Mouse (Mus musculus) heart, embryonic 13.5 days (tissue): Measurements from ENCODE around the gene Cwc27. TPM values are rescaled to one million over a fixed set of nuclear protein-coding genes. Genes with fewer than 3 reads are reported as not detected.

Source experiments
- ATAC-seq: fragments of 200-750 bp; cut with Nextera tagmentation; 2 replicates; pipeline ENCODE4 v1.8.0; 2017; ENCODE audit warnings: moderate TSS enrichment; ENCODE audit not compliant: insufficient number of reproducible peaks, low FRiP score, low TSS enrichment; ENCODE audit errors: extremely low read depth
- H3K27ac ChIP-seq: fragments of 300-500 bp; sonication (generic); replicated peaks from 2 replicates; pipeline ENCODE4 v1.5.1; 2015; ENCODE audit warnings: moderate library complexity, mild to moderate bottlenecking, inconsistent platforms
- H3K27me3 ChIP-seq: fragments of 300-500 bp; sonication (generic); replicated peaks from 2 replicates; pipeline ENCODE4 v1.6.1; 2015; ENCODE audit warnings: mild to moderate bottlenecking, inconsistent platforms
- H3K36me3 ChIP-seq: fragments of 300-500 bp; sonication (generic); 2 replicates; pipeline ENCODE4 v1.6.1; 2015; ENCODE audit warnings: mild to moderate bottlenecking, inconsistent platforms
- H3K4me1 ChIP-seq: fragments of 300-500 bp; sonication (generic); 2 replicates; pipeline ENCODE4 v1.6.1; 2015; ENCODE audit warnings: inconsistent platforms
- H3K4me2 ChIP-seq: fragments of 300-500 bp; sonication (generic); 2 replicates; pipeline ENCODE4 v1.6.1; 2015; ENCODE audit warnings: inconsistent platforms, mild to moderate bottlenecking, moderate library complexity
- H3K4me3 ChIP-seq: fragments of 300-500 bp; sonication (generic); 2 replicates; pipeline ENCODE4 v1.5.1; 2015; ENCODE audit warnings: moderate library complexity, mild to moderate bottlenecking, inconsistent platforms
- H3K9ac ChIP-seq: fragments of 300-500 bp; sonication (generic); 2 replicates; pipeline ENCODE4 v1.6.1; 2015; ENCODE audit warnings: inconsistent platforms, mild to moderate bottlenecking, moderate library complexity
- H3K9me3 ChIP-seq: fragments of 300-500 bp; sonication (generic); 2 replicates; pipeline ENCODE4 v1.6.1; 2016; ENCODE audit warnings: inconsistent platforms
- whole genome bisulfite sequencing: fragments of 180-500 bp; shearing (Covaris S2); methylation state at CpG from one replicate; pipeline ENCODE4 v1.1.7; 2015; ENCODE audit warnings: mixed read lengths; 5-methylcytosine and 5-hydroxymethylcytosine counted together
- polyA plus RNA-seq: library from polyadenylated mRNA; unstranded; fragments of >200 nt; fragmentation: Nextera tagmentation; extraction: Ambion mirVana; gene quantifications from 2 replicates; pipeline ENCODE4 v1.2.1, GENCODE M21; 2015

Gene Cwc27
- polyA plus RNA-seq, 1 experiment from 2014 or later, result 21.5 TPM

DNA sequence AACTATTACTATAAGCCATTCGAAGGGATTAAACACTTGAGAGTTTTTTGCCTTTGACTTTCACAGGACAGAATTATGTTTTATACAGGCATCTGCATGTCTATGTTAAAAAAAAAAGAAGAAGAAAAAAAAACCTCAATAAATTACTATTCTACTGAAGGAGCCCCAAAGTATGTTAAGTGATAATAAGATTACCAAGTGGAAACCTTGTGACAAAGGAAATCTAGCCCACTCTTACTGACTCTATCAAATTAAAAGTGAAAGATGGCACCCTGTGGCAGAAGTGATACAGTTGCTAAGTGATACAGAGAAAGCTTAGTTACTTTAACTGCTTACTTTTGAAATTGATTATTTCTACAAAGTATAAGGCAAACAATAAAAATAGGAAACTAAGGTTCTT is 5.0 kb upstream of the Cwc27 start:
- Histone ChIP-seq H3K4me1 (peaks cover 32% of the 10 kb centered on the region), H3K9me3 (no peaks in the 10 kb centered on the region), H3K4me3 (no peak overlapping the region), H3K36me3 (peaks cover 25% of the 10 kb centered on the region), H3K27ac (no peak overlapping the region), H3K9ac (no peak overlapping the region), H3K27me3 (no peaks in the 10 kb centered on the region), H3K4me2 (peak overlapping the region; percentile 47)
- ATAC-seq, result no peak
- 85% methylated on average over 1 of the region's 1 CpGs for WGBS

DNA sequence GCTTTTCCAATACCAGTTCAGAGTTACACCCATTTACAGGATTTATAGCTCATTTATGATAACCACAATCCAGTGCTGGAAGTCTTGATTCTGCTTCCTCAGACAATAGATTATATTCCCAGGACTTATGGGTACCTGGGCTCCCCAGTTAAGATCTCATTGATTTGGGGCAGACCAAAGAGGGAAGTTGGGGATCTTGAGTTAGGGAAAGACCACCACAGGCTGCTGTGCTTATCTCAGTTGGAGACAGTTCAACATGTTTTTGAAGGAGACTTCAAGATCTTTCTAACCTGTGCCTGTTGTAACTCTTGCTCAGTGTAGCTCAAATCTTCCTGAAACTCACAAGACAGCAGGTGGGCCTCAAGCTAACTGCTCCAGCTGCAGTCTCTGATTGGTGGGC is 4.2 kb upstream of the Cwc27 start:
- Histone ChIP-seq H3K4me3 (no peak overlapping the region), H3K4me2 (no peak overlapping the region), H3K27me3 (no peaks in the 10 kb centered on the region), H3K36me3 (peaks cover 24% of the 10 kb centered on the region), H3K9me3 (no peaks in the 10 kb centered on the region), H3K4me1 (peaks cover 32% of the 10 kb centered on the region), H3K9ac (no peak overlapping the region), H3K27ac (no peak overlapping the region)
- ATAC-seq, result no peak

DNA sequence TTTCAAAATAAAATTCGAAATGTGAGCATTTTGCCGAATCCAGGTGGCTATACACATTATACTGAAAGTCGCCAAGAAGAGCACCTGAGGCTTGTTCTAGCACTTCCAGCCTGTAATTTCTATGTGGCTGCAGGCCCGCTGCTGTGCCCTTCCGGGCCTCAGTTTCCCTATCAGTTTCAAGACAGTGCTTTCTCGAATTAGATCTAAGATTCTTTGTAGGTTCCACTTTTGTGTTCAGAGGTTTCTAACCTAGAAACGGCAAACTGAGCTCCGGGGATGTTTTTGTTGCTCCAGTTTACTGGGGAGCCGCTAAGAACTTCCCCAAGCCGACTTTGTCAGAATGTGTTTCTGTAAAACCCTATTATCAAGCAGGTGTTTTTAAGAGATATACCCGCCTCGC is 754 bp upstream of the Cwc27 start:
- Histone ChIP-seq H3K36me3 (peaks cover 16% of the 10 kb centered on the region), H3K9me3 (no peaks in the 10 kb centered on the region), H3K4me1 (peaks cover 34% of the 10 kb centered on the region), H3K27me3 (no peaks in the 10 kb centered on the region), H3K27ac (peak overlapping the region; percentile 83; the same call in 1 of the 2 replicates), H3K4me2 (peak overlapping the region; percentile 89), H3K4me3 (peak overlapping the region; percentile 87), H3K9ac (peak overlapping the region; percentile 94)
- 42% methylated on average over 12 of the region's 12 CpGs for WGBS
- no peak for ATAC-seq

DNA sequence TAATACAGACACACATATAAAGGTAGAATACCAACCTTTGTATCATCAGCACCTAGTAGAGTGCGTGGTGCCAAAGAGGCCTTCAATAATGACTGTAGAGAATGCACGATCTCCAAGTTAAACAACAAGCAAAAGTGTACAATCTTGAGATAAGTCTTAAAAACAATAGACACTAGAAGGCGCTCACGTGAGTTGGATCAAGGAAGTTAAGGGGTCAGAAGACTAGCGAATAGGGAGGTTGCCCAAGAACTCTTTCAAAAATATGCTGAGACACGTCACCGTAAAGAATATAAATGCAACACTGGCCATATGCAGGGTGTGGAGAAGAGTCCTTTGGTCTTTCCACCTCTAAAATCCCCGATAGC is 690 bp downstream of the Cwc27 start:
- H3K9me3 ChIP-seq, result no peaks in the 10 kb centered on the region
- no peaks in the 10 kb centered on the region for H3K27me3 ChIP-seq
- ATAC-seq, result no peak
- H3K9ac ChIP-seq, result peak overlapping the region; percentile 94
- peak overlapping the region; percentile 89 for H3K4me2 ChIP-seq
- H3K36me3 ChIP-seq, result peaks cover 21% of the 10 kb centered on the region
- 11% methylated on average over 8 of the region's 8 CpGs for WGBS
- peaks cover 23% of the 10 kb centered on the region for H3K4me1 ChIP-seq
- H3K4me3 ChIP-seq, result peak overlapping the region; percentile 87
- H3K27ac ChIP-seq, result peak overlapping the region; percentile 83; the same call in 1 of the 2 replicates

DNA sequence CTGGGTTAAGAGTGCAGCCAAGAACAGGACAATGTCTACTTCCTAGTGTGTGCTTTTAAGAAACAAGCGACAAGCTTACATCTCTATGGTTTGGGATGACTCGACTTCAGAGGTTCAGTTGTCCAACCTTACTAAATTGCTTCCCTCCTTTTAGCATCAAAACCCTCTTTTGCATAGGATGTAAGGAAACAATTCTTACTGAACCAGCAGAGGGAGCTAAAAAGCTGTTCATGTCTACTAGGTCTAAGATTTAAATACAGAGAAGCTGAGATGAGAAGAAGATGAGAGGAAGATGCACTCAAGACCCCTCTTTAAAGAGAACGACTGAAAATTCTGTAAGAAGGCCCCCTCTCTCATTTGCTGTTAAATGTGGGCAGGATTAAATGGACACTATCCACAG is 11.3 kb downstream of the Cwc27 start:
- Histone ChIP-seq H3K4me3 (no peak overlapping the region), H3K4me2 (no peak overlapping the region), H3K9me3 (no peaks in the 10 kb centered on the region), H3K9ac (no peak overlapping the region), H3K27ac (no peak overlapping the region), H3K4me1 (no peaks in the 10 kb centered on the region), H3K27me3 (no peaks in the 10 kb centered on the region), H3K36me3 (peaks cover 55% of the 10 kb centered on the region)
- 53% methylated on average over 3 of the region's 3 CpGs for WGBS
- ATAC-seq, result no peak

DNA sequence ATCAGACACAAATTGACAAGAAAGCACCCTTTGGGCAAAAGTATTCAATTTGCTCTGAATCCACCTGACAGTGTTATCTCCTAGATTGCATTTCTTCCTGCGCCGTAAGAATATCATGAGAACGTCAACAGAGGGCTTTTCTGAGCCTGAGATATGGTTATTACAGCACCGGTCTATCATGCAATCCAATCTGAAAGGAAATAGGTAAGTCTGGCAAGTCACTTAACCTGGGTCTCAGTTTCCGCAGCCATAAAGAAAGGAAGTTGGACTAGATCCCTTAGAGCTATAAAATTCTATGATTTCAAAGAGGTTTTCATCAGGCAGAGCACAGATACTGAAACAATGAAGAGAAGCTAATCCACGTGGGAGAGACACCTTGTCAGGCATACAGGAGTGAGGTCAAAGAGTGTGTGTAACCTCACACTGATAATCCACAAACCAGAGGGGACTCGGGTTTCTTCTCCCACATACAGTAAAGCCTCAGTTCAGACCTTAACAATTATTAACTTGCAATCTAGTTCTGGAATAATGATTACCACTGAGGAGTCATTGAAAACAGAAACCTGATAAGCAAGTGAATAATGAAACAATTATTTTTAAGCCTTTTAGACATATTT is 17.3 kb downstream of the Cwc27 start:
- no peak for ATAC-seq
- Histone ChIP-seq H3K4me2 (no peak overlapping the region), H3K9me3 (no peaks in the 10 kb centered on the region), H3K27ac (no peak overlapping the region), H3K4me3 (no peak overlapping the region), H3K27me3 (no peaks in the 10 kb centered on the region), H3K36me3 (peaks cover 58% of the 10 kb centered on the region), H3K9ac (no peak overlapping the region), H3K4me1 (no peaks in the 10 kb centered on the region)
- WGBS, result 72% methylated on average over 7 of the region's 7 CpGs

DNA sequence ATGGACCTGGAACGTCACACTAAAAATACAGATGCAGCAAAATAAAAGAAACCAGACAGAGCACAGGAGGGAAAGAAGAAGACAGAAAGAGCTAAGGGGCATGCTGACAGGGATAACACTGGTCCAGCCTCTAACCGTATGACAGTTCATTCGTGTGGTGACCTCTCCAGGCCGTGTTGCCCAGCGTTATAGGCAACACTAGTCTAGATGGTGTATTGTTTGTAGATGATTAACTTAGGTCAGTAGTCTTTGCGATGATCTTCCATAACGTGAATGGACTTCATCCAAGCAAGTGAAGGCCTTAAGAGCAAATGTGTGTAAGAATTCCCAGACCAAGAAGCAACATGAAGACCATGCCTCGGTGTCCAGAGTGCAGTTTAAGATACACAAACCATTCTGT is 17.9 kb downstream of the Cwc27 start:
- H3K4me2 ChIP-seq, result no peak overlapping the region
- peaks cover 59% of the 10 kb centered on the region for H3K36me3 ChIP-seq
- 90% methylated on average over 8 of the region's 8 CpGs for whole genome bisulfite sequencing

DNA sequence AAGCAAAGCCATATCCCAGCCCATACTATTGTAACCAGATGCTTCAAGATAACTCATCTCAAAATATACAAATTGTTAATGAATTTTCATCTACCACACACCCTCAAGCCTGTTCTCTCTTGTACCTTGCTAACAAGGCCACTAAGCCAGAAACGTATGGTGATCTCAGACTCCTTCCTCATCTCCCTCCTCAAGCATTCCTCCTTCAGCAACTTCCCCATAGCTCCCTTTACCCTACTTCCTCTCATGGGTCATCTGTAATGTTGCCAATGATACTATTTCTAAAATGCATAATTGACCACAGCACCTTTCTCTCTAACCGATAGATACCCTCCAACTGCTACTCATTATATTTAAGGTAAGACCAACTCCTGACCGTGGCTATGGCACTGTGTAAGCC is 22.5 kb downstream of the Cwc27 start:
- Histone ChIP-seq H3K4me2 (no peak overlapping the region), H3K27me3 (no peaks in the 10 kb centered on the region), H3K9me3 (no peaks in the 10 kb centered on the region), H3K27ac (no peak overlapping the region), H3K9ac (no peak overlapping the region), H3K4me1 (no peaks in the 10 kb centered on the region), H3K36me3 (peaks cover 51% of the 10 kb centered on the region), H3K4me3 (no peak overlapping the region)
- 87% methylated on average over 3 of the region's 3 CpGs for WGBS
- no peak for ATAC-seq

More for the DNA sequence above, 17.9 kb downstream of the Cwc27 start:
- H3K27me3 ChIP-seq, result no peaks in the 10 kb centered on the region
- no peak overlapping the region for H3K27ac ChIP-seq
- no peaks in the 10 kb centered on the region for H3K4me1 ChIP-seq
- no peak for ATAC-seq
- no peak overlapping the region for H3K4me3 ChIP-seq
- no peak overlapping the region for H3K9ac ChIP-seq
- no peaks in the 10 kb centered on the region for H3K9me3 ChIP-seq

DNA sequence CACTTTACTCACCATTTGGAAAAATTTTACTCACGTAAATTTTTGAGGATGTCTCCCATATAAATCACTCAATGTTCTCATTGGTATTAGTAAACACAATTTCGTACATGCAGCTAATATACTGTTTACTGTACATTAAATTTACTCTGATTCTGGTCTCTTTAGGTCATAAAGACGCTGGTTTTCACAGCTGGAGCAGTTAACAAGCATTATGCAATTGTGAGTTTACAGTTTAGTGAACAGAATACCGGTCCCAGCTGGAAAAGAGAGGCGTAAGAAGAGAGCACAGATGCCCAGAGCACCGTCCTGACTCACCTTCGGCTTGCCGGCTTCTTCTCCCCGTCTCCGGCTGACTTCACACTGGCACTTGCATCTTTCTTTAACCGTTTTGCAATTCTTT is 24.8 kb downstream of the Cwc27 start, which contains the start of gene Srek1ip1:
Gene Srek1ip1 (plus strand): TSS at position 301 of the 400 bp plus-strand sequence.
- H3K4me3 ChIP-seq, result no peak within 1 kb of the TSS
- no peak for ATAC-seq
- H3K4me1 ChIP-seq, result no peaks in the 10 kb centered on the region
- H3K27me3 ChIP-seq, result no peaks in the 10 kb centered on the region
- no peak within 1 kb of the TSS for H3K9ac ChIP-seq
- no peak within 1 kb of the TSS for H3K27ac ChIP-seq
- H3K9me3 ChIP-seq, result no peaks in the 10 kb centered on the region
- 86% methylated on average over 11 of the region's 11 CpGs for WGBS
- peaks cover 51% of the 10 kb centered on the region for H3K36me3 ChIP-seq
- no peak within 1 kb of the TSS for H3K4me2 ChIP-seq

DNA sequence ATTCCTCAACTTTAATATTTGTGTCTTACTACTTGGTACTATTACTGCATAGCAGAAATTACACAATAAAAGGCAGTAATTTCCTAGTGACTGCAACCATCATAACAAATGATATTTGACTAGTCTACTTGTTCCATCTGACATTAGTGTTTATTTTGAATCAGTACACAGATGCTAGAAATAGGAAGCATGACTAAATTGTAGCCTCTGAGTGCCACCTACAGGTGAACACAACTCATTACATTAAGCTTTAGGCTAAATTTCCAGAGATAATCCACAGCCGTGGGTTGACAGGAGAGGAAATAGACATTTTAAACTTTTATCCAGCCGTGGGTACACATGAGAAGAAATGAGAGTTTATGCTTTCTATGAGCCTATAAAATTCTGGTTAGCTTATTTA is 27.3 kb downstream of the Cwc27 start:
- Histone ChIP-seq H3K27ac (no peak overlapping the region), H3K9ac (no peak overlapping the region), H3K4me2 (no peak overlapping the region), H3K4me1 (no peaks in the 10 kb centered on the region), H3K9me3 (no peaks in the 10 kb centered on the region), H3K36me3 (peaks cover 45% of the 10 kb centered on the region), H3K27me3 (no peaks in the 10 kb centered on the region), H3K4me3 (no peak overlapping the region)
- 15% methylated on average over 2 of the region's 2 CpGs for WGBS
- no peak for ATAC-seq

DNA sequence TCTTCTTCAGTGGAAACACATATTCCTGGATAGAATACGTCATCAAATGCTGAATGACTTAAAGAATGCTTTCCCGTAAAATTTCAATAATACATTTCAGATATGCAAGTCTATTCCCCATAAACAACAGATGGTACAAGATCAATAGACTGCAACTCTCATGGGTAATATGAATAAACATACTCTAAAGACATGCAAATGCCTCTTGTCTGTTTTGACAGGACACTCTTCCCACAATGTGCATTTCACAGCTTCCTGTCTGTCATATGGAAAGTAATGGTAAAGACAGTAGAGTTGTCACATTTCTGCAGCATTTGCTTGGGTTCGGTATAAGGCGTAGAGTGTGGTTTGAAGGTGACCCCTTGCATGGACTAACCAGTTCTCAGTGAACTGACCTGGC is 29.7 kb downstream of the Cwc27 start:
- H3K4me2 ChIP-seq, result no peak overlapping the region
- ATAC-seq, result no peak
- WGBS, result 90% methylated on average over 4 of the region's 4 CpGs
- peaks cover 49% of the 10 kb centered on the region for H3K36me3 ChIP-seq
- no peaks in the 10 kb centered on the region for H3K27me3 ChIP-seq
- no peak overlapping the region for H3K9ac ChIP-seq
- no peak overlapping the region for H3K4me3 ChIP-seq
- H3K4me1 ChIP-seq, result no peaks in the 10 kb centered on the region
- peaks cover 7% of the 10 kb centered on the region for H3K9me3 ChIP-seq
- no peak overlapping the region for H3K27ac ChIP-seq

DNA sequence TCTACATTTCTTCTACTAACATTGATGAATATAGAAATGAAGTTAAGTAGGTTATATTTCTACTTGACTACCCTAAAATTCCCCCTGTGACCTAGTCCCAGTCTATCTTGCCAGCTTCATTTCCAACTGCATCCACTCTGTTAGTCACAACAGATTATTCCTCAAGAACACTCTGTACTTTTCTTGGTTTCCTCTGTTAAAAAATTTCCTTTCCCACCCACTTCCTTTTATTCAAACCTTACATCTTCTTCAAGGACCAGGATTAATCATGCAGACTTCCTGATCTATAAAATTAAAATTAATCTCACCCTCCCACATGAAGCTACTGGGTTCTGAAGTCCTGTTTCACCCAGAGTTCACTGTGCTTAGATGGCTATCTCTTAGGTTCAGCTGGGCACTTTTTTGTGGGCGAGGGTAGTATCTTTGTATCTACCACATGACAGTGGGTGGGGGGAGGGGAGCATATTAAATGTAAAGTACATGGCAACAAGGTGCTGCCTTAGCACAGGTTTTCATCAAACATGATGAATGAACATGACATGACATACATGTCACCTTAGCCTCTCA is 37.8 kb downstream of the Cwc27 start:
- peaks cover 9% of the 10 kb centered on the region for H3K9me3 ChIP-seq
- ATAC-seq, result no peak
- 60% methylated on average over 1 of the region's 1 CpGs for WGBS
- H3K36me3 ChIP-seq, result peaks cover 22% of the 10 kb centered on the region
- no peaks in the 10 kb centered on the region for H3K27me3 ChIP-seq
- no peak overlapping the region for H3K4me2 ChIP-seq
- H3K4me1 ChIP-seq, result no peaks in the 10 kb centered on the region
- no peak overlapping the region for H3K9ac ChIP-seq
- no peak overlapping the region for H3K4me3 ChIP-seq
- no peak overlapping the region for H3K27ac ChIP-seq
